Comparison of ENCODE assay signal across 15 mouse cellular contexts in the genomic region with DNA sequence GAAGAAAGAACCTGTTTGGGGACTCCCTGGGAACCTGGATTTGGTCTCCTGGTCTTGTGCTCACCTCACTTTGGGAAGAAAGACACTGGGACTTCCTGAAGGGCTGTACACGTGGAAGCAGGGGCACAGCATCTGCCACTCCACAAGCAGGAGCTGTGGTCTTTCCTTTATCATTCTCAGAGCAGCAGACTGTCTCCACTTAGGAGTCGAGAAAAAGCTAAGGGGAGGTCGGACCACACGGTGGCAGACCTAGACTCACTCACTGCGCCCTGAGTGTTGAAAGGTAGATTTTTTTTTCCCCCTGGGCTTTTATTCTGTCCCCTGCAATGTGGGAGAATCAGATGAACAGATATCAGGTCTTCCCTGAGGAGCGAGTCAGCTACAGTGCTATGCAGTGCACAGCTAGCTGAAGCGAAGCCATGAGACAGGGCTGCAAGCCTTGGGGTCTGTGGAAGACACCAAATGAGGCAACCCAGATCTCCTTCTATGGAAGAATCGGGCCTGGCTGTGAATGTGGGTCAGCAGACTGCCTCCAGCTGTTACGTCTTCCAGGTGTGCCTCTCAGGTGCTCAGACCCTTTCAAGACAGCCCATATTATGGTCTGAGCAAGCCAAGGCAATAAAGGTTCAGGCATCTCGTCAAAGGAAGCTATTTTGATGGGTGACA.
"Had no signal": no experiment of that assay in that cellular context is flagged by ENCODE, and none has a peak within 500 bp of the region (broad histone marks: within the 10 kb centered on the region; RNA-seq: fewer than 3 reads in every experiment).

No protein-coding gene starts in this region.

- ATAC-seq: intestine, embryonic 16.5 days had no signal

- H3K4me2 ChIP-seq: limb, embryonic 12.5 days; lung, embryonic 14.5 days; midbrain, embryonic 12.5 days; stomach, embryonic 15.5 days had no signal

- DNase-seq: kidney, adult 8-10 months; kidney, postnatal 25 days; liver; lung, embryonic 14.5 days; lung, postnatal 10 days; right cerebral cortex, postnatal 14 days; thymus, postnatal 36 days had no signal

- H3K27ac ChIP-seq: left cerebral cortex, adult 2 months; limb, embryonic 12.5 days; liver, embryonic 14.5 days; macrophage; midbrain, embryonic 12.5 days; stomach, embryonic 15.5 days had no signal

- H3K9me3 ChIP-seq: limb, embryonic 12.5 days; megakaryocyte, embryonic 14.5 days; midbrain, embryonic 12.5 days; stomach, embryonic 15.5 days had no signal

- H3K4me3 ChIP-seq: left cerebral cortex, adult 2 months; limb, embryonic 12.5 days; megakaryocyte, embryonic 14.5 days; midbrain, embryonic 12.5 days; stomach, embryonic 15.5 days had no signal

- H3K27me3 ChIP-seq: midbrain, embryonic 12.5 days; stomach, embryonic 15.5 days had no signal

- H3K9ac ChIP-seq: limb, embryonic 12.5 days; liver, embryonic 14.5 days; lung, embryonic 14.5 days; midbrain, embryonic 12.5 days; stomach, embryonic 15.5 days had no signal

- H3K4me1 ChIP-seq: megakaryocyte, embryonic 14.5 days; midbrain, embryonic 12.5 days had no signal

- H3K36me3 ChIP-seq: limb, embryonic 12.5 days; midbrain, embryonic 12.5 days; stomach, embryonic 15.5 days had no signal
